Mouse (Mus musculus) megakaryocyte, embryonic 14.5 days (primary cell): ENCODE results near the gene Ttll9.

Experiments
- FLI1 ChIP-seq: IDR thresholded peaks from 2 replicates; pipeline ENCODE4 v1.6.1; 2012; ENCODE audit warnings: low read length, inconsistent platforms, mixed read lengths
- GATA1 ChIP-seq: IDR thresholded peaks from 3 replicates; pipeline ENCODE4 v1.6.1; 2012; ENCODE audit warnings: mixed read lengths, low read length, inconsistent platforms, borderline replicate concordance

DNA sequence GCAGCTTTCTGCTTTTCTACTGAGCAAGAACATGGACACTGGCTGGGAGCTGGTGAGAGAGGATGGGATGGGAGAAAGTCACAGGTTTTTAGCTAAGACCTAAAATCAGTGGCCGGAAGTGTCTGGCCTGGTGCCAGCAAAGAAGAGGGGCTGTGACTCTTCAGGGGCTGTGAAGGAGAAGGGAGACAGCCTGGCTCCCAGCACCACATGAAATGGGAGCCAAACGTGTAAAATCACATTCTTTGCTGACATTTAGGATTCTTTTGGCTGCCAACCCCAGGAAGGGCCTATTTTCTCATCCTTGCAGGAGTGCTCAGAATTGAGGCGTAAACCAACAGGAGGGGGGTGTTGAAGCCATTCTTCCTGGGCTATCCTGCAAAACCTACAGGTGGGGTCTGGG is 81.6 kb downstream of the Ttll9 start:
- TF ChIP-seq GATA1: no peak
- no peak for TF ChIP-seq FLI1
